Mouse (Mus musculus) limb, embryonic 14.5 days (tissue): ENCODE measurements around the gene Lmo4. TPM values are rescaled to one million over a fixed set of nuclear protein-coding genes. Genes with fewer than 3 reads are reported as not detected.
A peak's percentile ranks its signal among the peaks of the same experiment; 100 is the strongest.

Source experiments
- ATAC-seq: fragments of 200-750 bp; cut with Nextera tagmentation; 2 replicates; pipeline ENCODE4 v1.8.0; 2017; ENCODE audit warnings: low read depth, moderate number of reproducible peaks, moderate TSS enrichment; ENCODE audit not compliant: low FRiP score
- DNase-seq: peaks from one replicate; pipeline ENCODE4 v3.0.0-alpha.2; 2015; ENCODE audit warnings: low spot score
- H3K27ac ChIP-seq: fragments of 300-500 bp; sonication (generic); replicated peaks from 2 replicates; pipeline ENCODE4 v1.5.1; 2014; ENCODE audit warnings: low read depth, mild to moderate bottlenecking, low read length, moderate library complexity, mixed read lengths
- H3K27me3 ChIP-seq: fragments of 300-500 bp; sonication (generic); 2 replicates; pipeline ENCODE4 v1.6.1; 2014; ENCODE audit warnings: low read length, mixed read lengths; ENCODE audit not compliant: control insufficient read depth, insufficient read depth
- H3K36me3 ChIP-seq: fragments of 300-500 bp; sonication (generic); 2 replicates; pipeline ENCODE4 v1.6.1; 2014; ENCODE audit warnings: mild to moderate bottlenecking, low read length, moderate library complexity, mixed read lengths; ENCODE audit not compliant: control insufficient read depth, insufficient read depth
- H3K4me1 ChIP-seq: fragments of 300-500 bp; sonication (generic); 2 replicates; pipeline ENCODE4 v1.6.1; 2014; ENCODE audit warnings: antibody characterized with exemption, low read length, mixed read lengths; ENCODE audit not compliant: control insufficient read depth, insufficient read depth
- H3K4me2 ChIP-seq: fragments of 300-500 bp; sonication (generic); replicated peaks from 2 replicates; pipeline ENCODE4 v1.6.1; 2014; ENCODE audit warnings: low read depth, mild to moderate bottlenecking, low read length, moderate library complexity; ENCODE audit not compliant: severe bottlenecking
- H3K4me3 ChIP-seq: fragments of 300-500 bp; sonication (generic); replicated peaks from 2 replicates; pipeline ENCODE4 v1.5.1; 2014; ENCODE audit warnings: low read length
- H3K9ac ChIP-seq: fragments of 300-500 bp; sonication (generic); 2 replicates; pipeline ENCODE4 v1.6.1; 2014; ENCODE audit warnings: mild to moderate bottlenecking, low read depth, low read length, moderate library complexity; ENCODE audit not compliant: severe bottlenecking
- H3K9me3 ChIP-seq: fragments of 300-500 bp; sonication (generic); 2 replicates; pipeline ENCODE4 v1.6.1; 2016; ENCODE audit warnings: low read length; ENCODE audit not compliant: control insufficient read depth
- POLR2A ChIP-seq: fragments of 200-500 bp; IDR thresholded peaks from 2 replicates; pipeline ENCODE4 v1.8.0; 2012; ENCODE audit warnings: inconsistent platforms, mild to moderate bottlenecking, moderate library complexity, borderline replicate concordance; ENCODE audit not compliant: insufficient read depth, insufficient read length; ENCODE audit errors: extremely low read depth
- WGBS: fragments of 180-500 bp; shearing (Covaris S2); extraction: QIAGEN DNeasy Blood & Tissue Kit; methylation state at CpG from one replicate; pipeline ENCODE4 v1.1.7; 2014; 5-methylcytosine and 5-hydroxymethylcytosine counted together
- polyA plus RNA-seq, 2 experiments: library from polyadenylated mRNA; depleted of rRNA in 1 of 2; stranded (reverse) in 1 of 2; unstranded in 1 of 2; fragments of >200 nt; fragmentation: Nextera tagmentation in 1 of 2; extraction: Ambion mirVana in 1 of 2; gene quantifications; 2 replicates each; pipeline versions ENCODE4 v1.2.1 to v1.2.3; 2012 to 2014

The Lmo4 gene
- polyA plus RNA-seq (2012; rRNA removed) (137 and 161 TPM in 2 replicates), polyA plus RNA-seq (2014; fragmentation: Nextera tagmentation; extraction: Ambion mirVana) (87.9 and 93.7 TPM in 2 replicates)

DNA sequence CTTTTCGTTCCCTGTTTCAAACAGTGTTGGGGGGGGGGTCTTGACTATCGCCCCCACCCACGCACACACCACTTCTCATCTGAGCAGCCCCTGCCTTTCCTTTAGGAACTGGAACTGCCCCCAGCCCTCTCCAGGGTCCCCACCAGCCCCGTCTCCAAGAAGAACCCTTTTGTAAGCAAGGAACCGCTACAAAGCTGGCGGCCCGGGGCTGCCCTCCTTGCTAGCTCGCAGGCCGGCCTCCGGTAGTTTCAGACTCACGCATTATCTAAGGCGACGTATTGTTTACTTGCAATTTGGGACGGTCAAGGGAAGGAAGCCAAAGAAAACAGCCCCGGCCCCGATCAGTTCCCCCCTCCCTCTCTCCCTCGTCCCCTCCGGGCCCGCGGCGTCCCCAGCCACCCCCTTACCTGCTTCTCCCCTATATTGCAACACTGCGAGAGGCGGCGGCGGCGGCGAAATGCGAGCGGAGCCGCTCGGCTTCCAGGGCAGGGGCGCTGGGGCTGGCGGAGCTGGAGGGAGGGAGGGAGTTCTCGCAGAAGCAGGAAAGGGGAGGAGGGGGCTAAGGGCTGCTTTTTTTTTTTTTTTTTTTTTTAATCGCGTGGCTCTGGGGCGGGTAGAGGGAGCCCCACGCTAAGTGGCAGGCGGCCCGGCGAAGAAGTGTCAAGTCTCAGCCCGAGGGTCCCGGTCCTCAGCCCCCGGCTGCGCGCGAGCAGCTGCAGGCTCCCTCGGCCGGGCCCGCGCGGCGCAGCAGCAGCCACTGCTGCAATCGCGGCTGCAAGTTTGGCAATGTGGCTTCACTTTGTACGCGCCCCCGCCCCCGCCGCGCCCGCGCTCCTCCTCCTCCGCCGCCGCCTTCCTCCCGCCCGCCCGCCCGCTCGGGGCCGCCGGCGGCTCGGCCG, at the start of gene Lmo4:
Gene Lmo4, minus strand, starts transcription at position 808 of the 899 bp plus-strand sequence.
- no peaks in the 10 kb centered on the region for H3K27me3 ChIP-seq
- H3K27ac ChIP-seq, result peak within 1 kb of the TSS; percentile 97
- peak within 1 kb of the TSS; percentile 87 for H3K4me3 ChIP-seq
- H3K4me1 ChIP-seq, result peaks cover 17% of the 10 kb centered on the region; the same call in 1 of the 2 replicates
- ATAC-seq (peak; percentile 85), DNase-seq (peak; percentile 86)
- no peaks in the 10 kb centered on the region for H3K9me3 ChIP-seq
- peak within 1 kb of the TSS; percentile 96 for H3K4me2 ChIP-seq
- WGBS, result under 1% methylated on average over 36 of the region's 76 CpGs
- TF ChIP-seq POLR2A, result peak; percentile 57; the same call in 1 of the 2 replicates
- peak within 1 kb of the TSS; percentile 96 for H3K9ac ChIP-seq
- H3K36me3 ChIP-seq, result peaks cover 12% of the 10 kb centered on the region

GRCm38 (mm10) chr3:144254281-144254680, 49.3 kb upstream of the Lmo4 start:
- Histone ChIP-seq H3K27me3 (no peaks in the 10 kb centered on the region), H3K36me3 (no peaks in the 10 kb centered on the region), H3K4me1 (peaks cover 2% of the 10 kb centered on the region; the same call in 1 of the 2 replicates), H3K4me2 (no peak overlapping the region), H3K9ac (no peak overlapping the region), H3K9me3 (no peaks in the 10 kb centered on the region), H3K27ac (no peak overlapping the region), H3K4me3 (no peak overlapping the region)
- TF ChIP-seq POLR2A, result no peak
- 87% methylated on average over 5 of the region's 5 CpGs for WGBS
- DNase-seq (no peak), ATAC-seq (no peak)

- Histone ChIP-seq H3K4me1 (peaks cover 2% of the 10 kb centered on the region; the same call in 1 of the 2 replicates), H3K36me3 (no peaks in the 10 kb centered on the region), H3K9me3 (no peaks in the 10 kb centered on the region), H3K27me3 (no peaks in the 10 kb centered on the region), H3K9ac (no peak overlapping the region), H3K4me2 (no peak overlapping the region), H3K4me3 (no peak overlapping the region), H3K27ac (no peak overlapping the region)
- no peak for TF ChIP-seq POLR2A
- WGBS, result 69% methylated on average over 6 of the region's 6 CpGs
- ATAC-seq (no peak), DNase-seq (no peak)
Observed at GRCm38 (mm10) chr3:144253018-144253417, 48.0 kb upstream of the Lmo4 start.

DNA sequence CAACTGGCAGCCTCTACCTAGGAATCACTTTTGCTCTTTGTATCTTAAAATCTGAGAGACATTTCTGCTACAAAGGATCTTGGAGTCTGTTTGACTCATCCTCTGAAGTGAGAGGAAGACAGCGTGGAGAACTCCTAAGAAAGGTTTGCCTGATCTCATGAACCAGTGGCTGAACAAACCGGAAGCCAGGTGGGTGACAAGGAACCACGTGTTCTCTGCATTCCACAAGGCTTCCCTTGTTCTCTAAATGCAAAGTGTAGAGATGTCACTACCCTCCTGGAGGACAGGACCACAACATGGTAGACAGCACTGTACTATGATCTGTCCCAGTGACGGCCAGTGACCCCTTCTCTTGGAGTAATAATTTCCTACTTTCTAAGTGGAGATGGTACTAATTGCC, 47.1 kb upstream of the Lmo4 start:
- Histone ChIP-seq H3K9ac (no peak overlapping the region), H3K27ac (no peak overlapping the region), H3K9me3 (no peaks in the 10 kb centered on the region), H3K27me3 (no peaks in the 10 kb centered on the region), H3K36me3 (no peaks in the 10 kb centered on the region), H3K4me1 (peaks cover 2% of the 10 kb centered on the region; the same call in 1 of the 2 replicates), H3K4me2 (no peak overlapping the region), H3K4me3 (no peak overlapping the region)
- ATAC-seq, result no peak
- WGBS, result 78% methylated on average over 4 of the region's 4 CpGs
- TF ChIP-seq POLR2A, result no peak
- DNase-seq, result no peak

- no peak overlapping the region for H3K27ac ChIP-seq
- no peak overlapping the region for H3K4me3 ChIP-seq
- peak; percentile 92 for DNase-seq
- 25% methylated on average over 15 of the region's 15 CpGs for WGBS
- H3K4me2 ChIP-seq, result no peak overlapping the region
- H3K27me3 ChIP-seq, result no peaks in the 10 kb centered on the region
- TF ChIP-seq POLR2A, result no peak
- no peaks in the 10 kb centered on the region for H3K36me3 ChIP-seq
- no peak overlapping the region for H3K9ac ChIP-seq
- H3K9me3 ChIP-seq, result no peaks in the 10 kb centered on the region
- ATAC-seq, result no peak
- no peaks in the 10 kb centered on the region for H3K4me1 ChIP-seq
Observed at GRCm38 (mm10) chr3:144242025-144242673, 37.1 kb upstream of the Lmo4 start.
